Mouse (Mus musculus): ENCODE data around the gene Tigar. TPM values are rescaled to one million over a fixed set of nuclear protein-coding genes. Genes with fewer than 3 reads are reported as not detected.

The Tigar gene
- 2.9 and 4.4 TPM in 2 replicates for polyA plus RNA-seq (2015; fragmentation: Nextera tagmentation; extraction: Ambion mirVana)

GRCm38 (mm10) chr6:127109402-127109930 lies at the start of gene Tigar:
Gene Tigar, minus strand, starts transcription at chr6:127109557.
- Histone ChIP-seq H3K4me2 (peak within 1 kb of the TSS; percentile 84), H3K27ac (0 out of 2 replicates have a peak within 1 kb of the TSS, but pooled peaks have one; percentile 17), H3K9ac (peak within 1 kb of the TSS; percentile 33; the same call in 1 of the 2 replicates), H3K27me3 (replicated peaks) (no peaks in the 10 kb centered on the region), H3K9me3 (no peaks in the 10 kb centered on the region), H3K4me1 (no peaks in the 10 kb centered on the region), H3K4me3 (replicated peaks) (peak within 1 kb of the TSS; percentile 58), H3K36me3 (no peaks in the 10 kb centered on the region)
- peak; percentile 98 for ATAC-seq (ENCODE audit: insufficient read depth, low FRiP score, low read depth)
- under 1% methylated on average over 37 of the region's 37 CpGs for WGBS

DNA sequence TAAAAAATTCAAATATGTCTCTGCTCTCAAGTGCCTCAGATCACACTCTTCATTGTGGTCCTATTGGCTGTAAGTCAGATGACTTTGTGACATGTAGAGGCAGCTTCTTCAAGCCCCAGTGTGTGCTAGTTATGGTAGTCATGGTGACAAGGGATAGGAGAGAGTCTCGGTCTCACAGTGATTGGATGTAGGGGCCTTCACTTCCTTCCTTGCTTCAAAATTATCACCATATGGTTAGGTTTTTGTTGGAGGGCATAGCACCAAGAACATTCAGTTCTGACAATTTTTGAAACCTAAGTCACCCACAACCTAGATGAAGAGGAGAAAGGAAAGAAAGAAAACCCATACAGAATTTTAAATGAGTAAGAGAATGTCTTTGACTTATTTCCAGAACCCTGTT lies 48.0 kb upstream of the Tigar start:
- no peaks in the 10 kb centered on the region for H3K36me3 ChIP-seq
- 66% methylated on average over 1 of the region's 1 CpGs for WGBS
- H3K4me1 ChIP-seq, result peaks cover 16% of the 10 kb centered on the region
- no peak overlapping the region for H3K9ac ChIP-seq
- ATAC-seq (ENCODE audit: insufficient read depth, low FRiP score, low read depth), result no peak
- 0 out of 2 replicates have a peak, but pooled peaks cover 4% of the 10 kb centered on the region for H3K27me3 ChIP-seq (replicated peaks)
- H3K9me3 ChIP-seq, result no peaks in the 10 kb centered on the region
- H3K4me2 ChIP-seq, result no peak overlapping the region
- no peak overlapping the region for H3K4me3 ChIP-seq (replicated peaks)
- no peak overlapping the region for H3K27ac ChIP-seq

- Histone ChIP-seq H3K36me3 (no peaks in the 10 kb centered on the region), H3K4me1 (peaks cover 26% of the 10 kb centered on the region), H3K4me2 (peak overlapping the region; percentile 91), H3K4me3 (replicated peaks) (peak overlapping the region; percentile 82), H3K27ac (peak overlapping the region; percentile 90; the same call in 1 of the 2 replicates), H3K27me3 (replicated peaks) (0 out of 2 replicates have a peak, but pooled peaks cover 4% of the 10 kb centered on the region), H3K9ac (peak overlapping the region; percentile 13; the same call in 1 of the 2 replicates), H3K9me3 (no peaks in the 10 kb centered on the region)
- 1% methylated on average over 15 of the region's 15 CpGs for whole genome bisulfite sequencing
- no peak for ATAC-seq (ENCODE audit: insufficient read depth, low FRiP score, low read depth)
These were observed 46.1 kb upstream of the Tigar start for GRCm38 (mm10) chr6:127155468-127155867.

DNA sequence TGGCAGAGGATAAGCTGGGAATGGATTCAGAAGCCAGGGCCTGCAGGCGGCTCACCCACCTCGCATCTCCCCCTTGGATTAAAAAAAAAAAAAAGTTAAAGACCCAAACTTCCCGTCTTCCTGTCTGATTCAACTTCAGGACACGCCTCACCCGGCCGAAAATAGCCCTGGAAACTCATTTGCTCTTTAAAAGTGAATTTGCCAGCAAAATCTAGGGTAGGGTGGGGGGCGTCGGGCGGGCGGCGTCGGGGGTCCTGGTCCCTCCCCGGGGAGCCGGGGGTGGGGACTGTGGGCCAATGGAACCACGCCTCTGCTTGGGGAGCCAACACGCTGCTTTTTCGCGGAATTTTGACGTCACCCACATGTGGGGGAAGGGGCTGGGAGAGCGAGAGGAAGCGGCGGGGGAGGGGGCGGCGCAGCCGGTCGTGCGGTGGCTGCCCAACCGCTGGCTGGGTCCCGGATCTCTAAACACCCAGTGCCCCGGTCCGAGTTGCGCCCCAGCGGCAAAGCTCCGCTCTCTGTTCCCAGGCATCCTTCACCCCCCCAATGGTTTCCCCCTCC lies 45.4 kb upstream of the Tigar start:
- peaks cover 26% of the 10 kb centered on the region for H3K4me1 ChIP-seq
- peak; percentile 8; the same call in 1 of the 2 replicates for ATAC-seq (ENCODE audit: insufficient read depth, low FRiP score, low read depth)

DNA sequence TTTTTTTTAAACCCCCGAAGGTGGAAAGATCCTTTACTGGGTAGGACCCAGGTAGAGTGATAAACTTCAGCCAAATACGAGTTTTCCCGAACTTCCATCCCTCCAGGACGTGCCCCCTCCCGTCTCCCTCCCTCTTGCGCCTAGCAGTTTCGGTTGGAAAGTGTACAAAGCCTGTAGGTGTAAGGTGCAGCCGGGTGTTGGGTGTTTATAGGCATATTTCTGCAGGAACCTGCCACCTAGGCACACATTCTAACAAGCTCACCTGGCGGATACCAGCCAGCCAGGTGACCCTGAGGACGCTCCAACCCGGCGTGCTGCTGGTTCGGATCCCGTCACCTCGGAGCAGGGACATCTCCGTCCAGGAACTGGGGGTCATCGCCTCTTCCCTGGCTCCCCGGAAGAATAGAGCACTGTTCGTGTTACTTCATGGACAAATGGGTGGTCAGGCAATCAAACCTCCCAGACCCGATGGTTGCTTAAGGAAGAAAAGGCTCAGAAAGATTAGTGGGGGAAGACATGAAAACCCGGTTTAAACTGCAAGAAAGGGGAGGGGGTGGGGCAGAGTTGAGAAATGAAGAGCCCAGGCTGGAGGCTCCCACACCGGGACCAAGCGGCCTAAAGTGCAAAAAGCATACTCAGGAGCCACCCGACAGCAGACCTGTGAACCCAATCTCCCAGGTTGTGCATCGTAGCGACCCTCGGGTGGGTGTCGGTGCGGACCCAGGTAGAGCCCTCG lies 44.8 kb upstream of the Tigar start:
- H3K4me3 ChIP-seq (replicated peaks), result peak overlapping the region; percentile 82
- no peak for ATAC-seq (ENCODE audit: insufficient read depth, low FRiP score, low read depth)
- peak overlapping the region; percentile 90 for H3K27ac ChIP-seq
- no peaks in the 10 kb centered on the region for H3K36me3 ChIP-seq
- 0 out of 2 replicates have a peak, but pooled peaks cover 4% of the 10 kb centered on the region for H3K27me3 ChIP-seq (replicated peaks)
- H3K9me3 ChIP-seq, result no peaks in the 10 kb centered on the region
- peaks cover 26% of the 10 kb centered on the region for H3K4me1 ChIP-seq
- H3K9ac ChIP-seq, result 0 out of 2 replicates have a peak overlapping the region, but pooled peaks have one; percentile 29
- 1% methylated on average over 30 of the region's 30 CpGs for WGBS
- peak overlapping the region; percentile 91 for H3K4me2 ChIP-seq

More for the DNA sequence above, 45.4 kb upstream of the Tigar start:
- peak overlapping the region; percentile 91 for H3K4me2 ChIP-seq
- 0 out of 2 replicates have a peak, but pooled peaks cover 4% of the 10 kb centered on the region for H3K27me3 ChIP-seq (replicated peaks)
- H3K4me3 ChIP-seq (replicated peaks), result peak overlapping the region; percentile 82
- no peaks in the 10 kb centered on the region for H3K36me3 ChIP-seq
- H3K9me3 ChIP-seq, result no peaks in the 10 kb centered on the region
- H3K27ac ChIP-seq, result peak overlapping the region; percentile 90
- WGBS, result 0% methylated on average over 27 of the region's 34 CpGs
- H3K9ac ChIP-seq, result peak overlapping the region; percentile 29; the same call in 1 of the 2 replicates

DNA sequence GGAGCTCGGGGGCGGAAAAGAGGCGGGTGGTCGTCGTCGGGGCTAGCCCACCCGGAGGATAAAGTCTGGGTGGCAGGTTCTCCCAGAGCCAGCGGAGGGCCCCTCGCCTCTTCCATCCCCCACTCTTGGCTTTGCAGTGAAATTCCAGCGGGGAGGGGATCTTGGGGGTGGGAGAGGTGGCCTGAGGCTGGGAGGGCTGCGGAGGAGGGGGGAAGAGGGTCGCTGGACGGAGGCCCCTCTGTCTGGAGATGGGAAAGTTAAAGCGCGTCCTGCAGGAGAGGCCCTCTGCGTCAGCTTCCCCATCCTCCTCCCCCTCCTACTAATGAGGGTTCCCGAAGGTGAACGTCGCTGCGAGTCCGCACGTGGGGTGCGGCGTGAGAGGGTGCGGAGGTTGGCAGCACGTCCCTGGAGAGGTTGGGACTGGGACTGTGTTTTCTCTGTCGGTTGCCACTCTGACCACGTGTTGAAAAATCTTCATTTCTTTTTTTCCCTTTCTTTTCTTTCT lies 44.0 kb upstream of the Tigar start:
- 0 out of 2 replicates have a peak, but pooled peaks cover 4% of the 10 kb centered on the region for H3K27me3 ChIP-seq (replicated peaks)
- 0% methylated on average over 28 of the region's 28 CpGs for WGBS
- H3K4me3 ChIP-seq (replicated peaks), result peak overlapping the region; percentile 82
- no peaks in the 10 kb centered on the region for H3K36me3 ChIP-seq
- peak overlapping the region; percentile 26; the same call in 1 of the 2 replicates for H3K9ac ChIP-seq
- H3K4me1 ChIP-seq, result peaks cover 29% of the 10 kb centered on the region
- no peaks in the 10 kb centered on the region for H3K9me3 ChIP-seq
- H3K27ac ChIP-seq, result peak overlapping the region; percentile 90
- peak overlapping the region; percentile 91 for H3K4me2 ChIP-seq
- no peak for ATAC-seq (ENCODE audit: insufficient read depth, low FRiP score, low read depth)

DNA sequence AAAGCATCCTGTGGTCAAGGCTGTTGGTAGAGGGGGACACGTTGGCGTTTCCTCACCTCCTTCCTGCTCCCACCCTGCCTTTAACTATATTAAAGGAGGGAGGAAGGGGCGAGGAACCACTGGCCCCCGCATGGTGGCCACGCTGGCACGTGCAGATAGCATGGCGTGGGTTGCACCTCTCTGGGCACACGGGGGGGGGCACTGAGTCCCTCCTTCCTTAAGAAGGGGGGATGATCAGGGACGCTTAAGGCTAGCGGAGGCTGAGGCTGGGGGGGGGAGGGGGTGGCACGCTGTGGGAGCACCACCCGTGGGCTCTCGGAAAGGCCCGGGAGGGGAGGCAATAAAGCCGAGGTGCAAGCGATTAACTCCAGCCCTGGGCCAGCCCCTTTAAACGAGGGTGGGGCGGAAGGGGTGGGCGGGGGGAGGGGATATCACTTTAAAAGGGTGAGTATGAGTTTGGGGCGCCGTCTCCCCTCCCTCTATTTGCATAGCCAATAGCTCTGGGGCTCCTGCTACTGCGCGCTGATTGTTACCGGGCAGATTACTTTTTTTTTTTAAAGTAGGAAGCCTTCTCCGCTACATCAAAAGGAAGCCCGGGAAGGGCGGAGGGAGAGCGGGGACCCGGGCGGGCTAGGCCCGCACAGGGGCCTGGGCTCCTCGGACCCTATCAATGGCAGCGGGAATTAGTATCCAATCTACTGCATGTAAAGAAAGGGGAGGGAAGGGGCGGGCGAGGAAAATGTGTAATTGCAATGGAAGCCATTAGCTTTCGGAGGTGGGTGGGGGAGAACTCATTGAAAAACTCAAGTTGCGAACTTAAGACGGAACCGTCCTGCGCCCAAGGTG lies 43.0 kb upstream of the Tigar start, which contains the start of gene Ccnd2:
Ccnd2 (minus strand) TSS at position 88 of the 846 bp plus-strand sequence.
- peak; percentile 78 for ATAC-seq (ENCODE audit: insufficient read depth, low FRiP score, low read depth)
- Histone ChIP-seq H3K4me2 (peak within 1 kb of the TSS; percentile 91), H3K36me3 (no peaks in the 10 kb centered on the region), H3K4me3 (replicated peaks) (peak within 1 kb of the TSS; percentile 82), H3K27ac (peak within 1 kb of the TSS; percentile 90), H3K27me3 (replicated peaks) (no peaks in the 10 kb centered on the region), H3K9me3 (no peaks in the 10 kb centered on the region), H3K9ac (peak within 1 kb of the TSS; percentile 16; the same call in 1 of the 2 replicates), H3K4me1 (peaks cover 35% of the 10 kb centered on the region)
- WGBS, result under 1% methylated on average over 40 of the region's 40 CpGs

DNA sequence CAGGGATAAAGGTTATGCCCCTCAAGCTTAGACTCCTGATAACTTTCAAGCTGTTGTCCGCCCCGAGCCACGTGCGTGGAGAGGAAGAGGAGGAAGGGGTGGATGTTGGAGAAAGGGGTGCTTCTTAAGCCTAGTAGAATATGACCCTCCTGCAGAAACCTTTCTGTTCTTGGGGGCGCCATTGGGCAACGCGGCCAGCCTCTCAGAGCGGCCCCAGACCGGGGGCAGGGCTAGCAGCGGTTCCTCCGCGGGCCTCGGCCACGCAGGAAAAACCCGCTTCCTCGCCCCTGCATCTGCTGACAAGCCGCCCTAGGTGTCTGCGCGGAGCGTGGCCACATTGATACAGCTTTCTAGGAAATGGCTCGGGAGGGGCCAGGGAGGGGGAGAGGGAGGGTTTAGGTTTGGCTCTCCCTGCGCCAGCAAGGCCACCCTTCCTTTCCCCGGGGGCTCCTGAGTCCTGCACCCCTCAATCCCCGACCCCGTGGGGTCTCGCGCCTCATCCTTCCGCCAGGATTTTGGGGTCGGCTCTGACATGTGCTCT lies 42.3 kb upstream of the Tigar start:
- ATAC-seq (ENCODE audit: insufficient read depth, low FRiP score, low read depth), result peak; percentile 7
- H3K9ac ChIP-seq, result peak overlapping the region; percentile 16; the same call in 1 of the 2 replicates
- peak overlapping the region; percentile 82 for H3K4me3 ChIP-seq (replicated peaks)
- H3K27ac ChIP-seq, result peak overlapping the region; percentile 90
- H3K9me3 ChIP-seq, result no peaks in the 10 kb centered on the region
- peaks cover 2% of the 10 kb centered on the region; the same call in 1 of the 2 replicates for H3K36me3 ChIP-seq
- WGBS, result under 1% methylated on average over 29 of the region's 29 CpGs
- no peaks in the 10 kb centered on the region for H3K27me3 ChIP-seq (replicated peaks)
- peaks cover 42% of the 10 kb centered on the region for H3K4me1 ChIP-seq
- H3K4me2 ChIP-seq, result peak overlapping the region; percentile 91

GRCm38 (mm10) chr6:127150663-127151564 lies 41.6 kb upstream of the Tigar start:
- Histone ChIP-seq H3K4me2 (peak overlapping the region; percentile 91), H3K27ac (peak overlapping the region; percentile 90), H3K27me3 (replicated peaks) (no peaks in the 10 kb centered on the region), H3K9me3 (no peaks in the 10 kb centered on the region), H3K9ac (peak overlapping the region; percentile 90), H3K4me1 (peaks cover 48% of the 10 kb centered on the region), H3K36me3 (peaks cover 2% of the 10 kb centered on the region; the same call in 1 of the 2 replicates), H3K4me3 (replicated peaks) (peak overlapping the region; percentile 82)
- under 1% methylated on average over 32 of the region's 34 CpGs for WGBS
- peak; percentile 47 for ATAC-seq (ENCODE audit: insufficient read depth, low FRiP score, low read depth)

Data from stomach, embryonic 15.5 days (tissue).